Mouse (Mus musculus) lung, embryonic 14.5 days (tissue): ENCODE results near the gene Adamts15. TPM values are rescaled to one million over a fixed set of nuclear protein-coding genes. Genes with fewer than 3 reads are reported as not detected.
A peak's percentile ranks its signal among the peaks of the same experiment; 100 is the strongest.

Experiments
- ATAC-seq: fragments of 200-750 bp; cut with Nextera tagmentation; 2 replicates; pipeline ENCODE4 v1.8.0; 2017; ENCODE audit warnings: mild to moderate bottlenecking, moderate TSS enrichment, moderate library complexity; ENCODE audit not compliant: insufficient read depth
- DNase-seq: peaks from one replicate; pipeline ENCODE4 v3.0.0-alpha.2; 2015
- H3K27ac ChIP-seq: fragments of 300-500 bp; sonication (generic); 2 replicates; pipeline ENCODE4 v1.5.1; 2014; ENCODE audit warnings: low read depth, mild to moderate bottlenecking, moderate library complexity
- H3K27me3 ChIP-seq: fragments of 300-500 bp; sonication (generic); 2 replicates; pipeline ENCODE4 v1.6.1; 2014; ENCODE audit warnings: low read length, control low read depth; ENCODE audit not compliant: insufficient read depth
- H3K36me3 ChIP-seq: fragments of 300-500 bp; sonication (generic); 2 replicates; pipeline ENCODE4 v1.6.1; 2014; ENCODE audit warnings: control low read depth; ENCODE audit not compliant: insufficient read depth
- H3K4me1 ChIP-seq: fragments of 300-500 bp; sonication (generic); 2 replicates; pipeline ENCODE4 v1.6.1; 2014; ENCODE audit warnings: antibody characterized with exemption, control low read depth; ENCODE audit not compliant: insufficient read depth
- H3K4me2 ChIP-seq: fragments of 300-500 bp; sonication (generic); 2 replicates; pipeline ENCODE4 v1.6.1; 2014; ENCODE audit warnings: mild to moderate bottlenecking
- H3K4me3 ChIP-seq: fragments of 300-500 bp; sonication (generic); 2 replicates; pipeline ENCODE4 v1.5.1; 2014; ENCODE audit warnings: low read depth, low read length
- H3K9ac ChIP-seq: fragments of 300-500 bp; sonication (generic); 2 replicates; pipeline ENCODE4 v1.6.1; 2014
- H3K9me3 ChIP-seq: fragments of 300-500 bp; sonication (generic); 2 replicates; pipeline ENCODE4 v1.6.1; 2016; ENCODE audit warnings: low read depth, low read length, control low read depth
- CTCF ChIP-seq: IDR thresholded peaks from 2 replicates; pipeline ENCODE4 v1.5.1; 2016; ENCODE audit warnings: antibody characterized with exemption, low read depth
- WGBS: fragments of 180-500 bp; shearing (Covaris S2); extraction: QIAGEN DNeasy Blood & Tissue Kit; methylation state at CpG from one replicate; pipeline ENCODE4 v1.1.7; 2014; 5-methylcytosine and 5-hydroxymethylcytosine counted together
- polyA plus RNA-seq: library from polyadenylated mRNA; unstranded; fragments of >200 nt; fragmentation: Nextera tagmentation; extraction: Ambion mirVana; gene quantifications from 2 replicates; pipeline ENCODE4 v1.2.1, GENCODE M21; 2014

Gene Adamts15
- polyA plus RNA-seq, 1 experiment from 2014 or later = 6.2 TPM

GRCm38 (mm10) chr9:30944234-30944633 lies 22.0 kb upstream of the Adamts15 start:
- H3K36me3 ChIP-seq = no peaks in the 10 kb centered on the region
- ATAC-seq = no peak
- H3K9me3 ChIP-seq = no peaks in the 10 kb centered on the region
- H3K27me3 ChIP-seq = peaks cover 63% of the 10 kb centered on the region
- H3K9ac ChIP-seq = no peak overlapping the region
- TF ChIP-seq CTCF = no peak
- WGBS = 20% methylated on average over 1 of the region's 1 CpGs
- no peak overlapping the region for H3K27ac ChIP-seq
- no peaks in the 10 kb centered on the region for H3K4me1 ChIP-seq
- H3K4me2 ChIP-seq = peak overlapping the region; percentile 6; the same call in 1 of the 2 replicates
- no peak for DNase-seq
- peak overlapping the region; percentile 53; the same call in 1 of the 2 replicates for H3K4me3 ChIP-seq

- no peaks in the 10 kb centered on the region for H3K4me1 ChIP-seq
- peak overlapping the region; percentile 49; the same call in 1 of the 2 replicates for H3K9ac ChIP-seq
- WGBS = 2% methylated on average over 14 of the region's 14 CpGs
- no peak for TF ChIP-seq CTCF
- H3K36me3 ChIP-seq = no peaks in the 10 kb centered on the region
- H3K4me3 ChIP-seq = peak overlapping the region; percentile 53
- DNase-seq (peak; percentile 28), ATAC-seq (peak; percentile 15; the same call in 1 of the 2 replicates)
- H3K27ac ChIP-seq = no peak overlapping the region
- no peaks in the 10 kb centered on the region for H3K9me3 ChIP-seq
- peak overlapping the region; percentile 98 for H3K4me2 ChIP-seq
- peaks cover 65% of the 10 kb centered on the region for H3K27me3 ChIP-seq
Measured at GRCm38 (mm10) chr9:30943341-30943740, 21.1 kb upstream of the Adamts15 start.

- WGBS = under 1% methylated on average over 91 of the region's 96 CpGs
- H3K27ac ChIP-seq = no peak within 1 kb of the TSS
- H3K4me2 ChIP-seq = peak within 1 kb of the TSS; percentile 98
- H3K4me3 ChIP-seq = peak within 1 kb of the TSS; percentile 53
- H3K27me3 ChIP-seq = peaks cover 65% of the 10 kb centered on the region
- H3K36me3 ChIP-seq = no peaks in the 10 kb centered on the region
- no peaks in the 10 kb centered on the region for H3K9me3 ChIP-seq
- peak; percentile 75 for ATAC-seq
- DNase-seq = peak; percentile 78
- peak; percentile 50 for TF ChIP-seq CTCF
- H3K4me1 ChIP-seq = no peaks in the 10 kb centered on the region
- H3K9ac ChIP-seq = peak within 1 kb of the TSS; percentile 49
Measured at GRCm38 (mm10) chr9:30942512-30943313, 20.5 kb upstream of the Adamts15 start, which contains the start of gene Adamts8. Gene Adamts8 (plus strand): TSS chr9:30942562.

- H3K27me3 ChIP-seq = peaks cover 53% of the 10 kb centered on the region
- no peaks in the 10 kb centered on the region for H3K4me1 ChIP-seq
- H3K36me3 ChIP-seq = no peaks in the 10 kb centered on the region
- H3K4me2 ChIP-seq = no peak overlapping the region
- H3K9ac ChIP-seq = no peak overlapping the region
- no peak overlapping the region for H3K4me3 ChIP-seq
- ATAC-seq (peak; percentile 52; the same call in 1 of the 2 replicates), DNase-seq (peak; percentile 96)
- no peaks in the 10 kb centered on the region for H3K9me3 ChIP-seq
- H3K27ac ChIP-seq = no peak overlapping the region
- TF ChIP-seq CTCF = peak; percentile 99
- 7% methylated on average over 6 of the region's 6 CpGs for WGBS
Measured at GRCm38 (mm10) chr9:30940328-30940727, 18.1 kb upstream of the Adamts15 start.

GRCm38 (mm10) chr9:30936674-30937438 lies 14.6 kb upstream of the Adamts15 start:
- Histone ChIP-seq H3K36me3 (no peaks in the 10 kb centered on the region), H3K4me2 (0 out of 2 replicates have a peak overlapping the region, but pooled peaks have one; percentile 13), H3K9ac (no peak overlapping the region), H3K9me3 (no peaks in the 10 kb centered on the region), H3K4me1 (no peaks in the 10 kb centered on the region), H3K27me3 (peaks cover 18% of the 10 kb centered on the region), H3K4me3 (no peak overlapping the region), H3K27ac (no peak overlapping the region)
- ATAC-seq (0 out of 2 replicates have a peak, but pooled peaks have one; percentile 36), DNase-seq (peak; percentile 90)
- WGBS = 24% methylated on average over 9 of the region's 9 CpGs
- peak; percentile 84 for TF ChIP-seq CTCF

- no peaks in the 10 kb centered on the region for H3K36me3 ChIP-seq
- 0 out of 2 replicates have a peak, but pooled peaks cover 3% of the 10 kb centered on the region for H3K27me3 ChIP-seq
- no peak overlapping the region for H3K4me2 ChIP-seq
- WGBS = 16% methylated on average over 6 of the region's 6 CpGs
- no peaks in the 10 kb centered on the region for H3K4me1 ChIP-seq
- H3K9me3 ChIP-seq = no peaks in the 10 kb centered on the region
- DNase-seq (peak; percentile 45), ATAC-seq (no peak)
- no peak overlapping the region for H3K27ac ChIP-seq
- no peak overlapping the region for H3K4me3 ChIP-seq
- H3K9ac ChIP-seq = no peak overlapping the region
- no peak for TF ChIP-seq CTCF
Measured at GRCm38 (mm10) chr9:30934827-30935226, 12.6 kb upstream of the Adamts15 start.
